Mouse (Mus musculus) bone marrow macrophage, adult 2 months (primary cell): ENCODE data around the gene Vegfd.

ENCODE experiments used
- CTCF ChIP-seq: IDR thresholded peaks from 2 replicates; pipeline ENCODE4 v1.5.1; 2012; ENCODE audit warnings: low read depth, mild to moderate bottlenecking, low read length, moderate library complexity
- POLR2A ChIP-seq: IDR thresholded peaks from 2 replicates; pipeline ENCODE4 v1.6.1; 2012; ENCODE audit warnings: mild to moderate bottlenecking, low read depth, low read length, borderline replicate concordance

- TF ChIP-seq POLR2A: no peak
- no peak for TF ChIP-seq CTCF
Measured at GRCm38 (mm10) chrX:164330766-164331165, 42.4 kb upstream of the Vegfd start.
